Comparison of ENCODE assay signal across 27 mouse cellular contexts in the genomic region with DNA sequence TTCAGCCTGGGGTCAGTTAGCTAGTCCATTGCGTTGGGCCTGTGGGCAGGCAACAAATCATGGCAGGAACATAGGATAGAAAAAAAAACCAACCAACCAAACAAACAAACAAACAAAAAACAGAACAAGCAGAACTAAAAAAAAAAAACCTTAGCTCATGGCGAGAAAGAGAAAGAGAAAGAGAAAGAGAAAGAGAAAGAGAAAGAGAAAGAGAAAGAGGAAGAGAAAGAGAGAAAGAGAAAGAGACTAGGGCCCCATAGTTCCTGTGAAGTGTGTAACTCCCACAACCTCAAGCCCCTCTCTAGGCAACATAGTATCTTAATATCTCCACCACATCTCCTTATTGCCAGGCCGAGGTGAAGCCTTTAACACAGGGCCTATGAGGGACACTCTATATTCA.
"Had no signal": no experiment of that assay in that cellular context is flagged by ENCODE, and none has a peak within 500 bp of the region (broad histone marks: within the 10 kb centered on the region; RNA-seq: fewer than 3 reads in every experiment).

No protein-coding gene starts in this region.

- H3K9ac ChIP-seq: heart, embryonic 13.5 days; heart, embryonic 15.5 days; hindbrain, embryonic 13.5 days; hindbrain, embryonic 15.5 days; intestine, embryonic 15.5 days; limb, embryonic 13.5 days; limb, embryonic 15.5 days; liver, embryonic 12.5 days; liver, embryonic 14.5 days had no signal

- H3K4me3 ChIP-seq: heart, adult 2 months; heart, embryonic 13.5 days; heart, embryonic 15.5 days; hindbrain, embryonic 13.5 days; hindbrain, embryonic 15.5 days; intestine, embryonic 15.5 days; layer of hippocampus, adult 2 months; left cerebral cortex, adult 2 months; limb, embryonic 13.5 days; limb, embryonic 15.5 days; liver, embryonic 12.5 days had no signal

- H3K27ac ChIP-seq: heart, adult 2 months; heart, embryonic 13.5 days; heart, embryonic 15.5 days; hindbrain, embryonic 13.5 days; hindbrain, embryonic 15.5 days; hindbrain, postnatal 0 days; intestine, embryonic 15.5 days; layer of hippocampus, adult 2 months; left cerebral cortex, adult 2 months; limb, embryonic 13.5 days; limb, embryonic 15.5 days; liver, embryonic 12.5 days; liver, embryonic 14.5 days had no signal

- H3K9me3 ChIP-seq: heart, embryonic 13.5 days; heart, embryonic 15.5 days; hindbrain, embryonic 13.5 days; hindbrain, embryonic 15.5 days; intestine, embryonic 15.5 days; limb, embryonic 13.5 days; limb, embryonic 15.5 days; liver, embryonic 12.5 days had no signal

- H3K27me3 ChIP-seq: heart, embryonic 13.5 days; heart, embryonic 15.5 days; hindbrain, embryonic 13.5 days; hindbrain, embryonic 15.5 days; intestine, embryonic 15.5 days; limb, embryonic 13.5 days; limb, embryonic 15.5 days; liver, embryonic 12.5 days had no signal

- H3K4me2 ChIP-seq: heart, embryonic 11.5 days; heart, embryonic 13.5 days; heart, embryonic 15.5 days; hindbrain, embryonic 13.5 days; hindbrain, embryonic 15.5 days; intestine, embryonic 15.5 days; limb, embryonic 13.5 days; limb, embryonic 15.5 days; liver, embryonic 12.5 days had no signal

- H3K36me3 ChIP-seq: heart, embryonic 15.5 days; hindbrain, embryonic 13.5 days; hindbrain, embryonic 15.5 days; intestine, embryonic 15.5 days; limb, embryonic 13.5 days; limb, embryonic 15.5 days had no signal

- ATAC-seq: hindbrain, postnatal 0 days; inflammation-experienced regulatory T-cells, adult 6 months; intestine, embryonic 15.5 days; intestine, postnatal 0 days; liver, embryonic 12.5 days had no signal

- DNase-seq: gastrocnemius, postnatal 14 days; gastrocnemius, postnatal 36 days; heart, adult 11 months; heart, adult 2 months; heart, postnatal 14 days; heart, postnatal 36 days; kidney, adult 18-20 months; kidney, adult 8-10 months; kidney, postnatal 10 days; kidney, postnatal 25 days; kidney, postnatal 4 days; left cerebral cortex, postnatal 4 days had no signal
